14 mouse cellular contexts compared by ENCODE assay signal in the genomic region with DNA sequence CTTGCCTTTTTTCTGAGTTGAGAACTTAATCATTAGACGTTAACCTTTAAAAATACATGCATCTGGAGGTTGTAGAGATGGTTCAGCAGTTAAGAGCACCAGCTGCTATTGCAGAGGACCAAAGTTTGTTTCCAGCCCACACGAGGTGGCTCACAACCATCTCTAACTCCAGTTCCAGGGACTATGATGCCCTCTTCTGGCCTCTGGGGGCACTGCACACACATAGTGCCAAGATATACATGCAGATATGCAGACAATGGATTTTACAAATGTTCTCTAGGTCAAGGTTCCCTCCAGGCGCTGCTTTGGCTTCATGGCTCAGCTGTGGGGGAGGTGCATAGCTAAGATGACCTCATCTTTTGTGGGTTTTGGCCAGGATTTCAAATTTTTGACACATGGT.
DNase-seq lines count a peak whose midpoint lies in the region; ATAC-seq and TF ChIP-seq lines count a peak whose summit lies in the region.
"Had no signal": no experiment of that assay in that cellular context is flagged by ENCODE, and none has a peak within 500 bp of the region (broad histone marks: within the 10 kb centered on the region; RNA-seq: fewer than 3 reads in every experiment).

No protein-coding gene starts in this region.

- TF ChIP-seq CTCF in lung, embryonic 14.5 days (IDR thresholded peaks at IDR 0.05; ENCODE audit: low read depth) = peak; percentile 47
- 0 out of 2 replicates have a peak, but pooled peaks have one; percentile 7 for TF ChIP-seq CTCF in cortical plate, adult 2 months (IDR thresholded peaks at IDR 0.05; ENCODE audit: extremely low read depth, insufficient read depth, low read length)

- H3K27me3 ChIP-seq in hindbrain, embryonic 11.5 days (ENCODE audit: control insufficient read depth, insufficient read depth, low read length) = no peaks in the 10 kb centered on the region
- H3K27me3 ChIP-seq in hindbrain, embryonic 14.5 days (ENCODE audit: control insufficient read depth, insufficient read depth, low read length) = no peaks in the 10 kb centered on the region
- no peaks in the 10 kb centered on the region for H3K27me3 ChIP-seq in lung, embryonic 14.5 days (ENCODE audit: insufficient read depth, low read length)
- H3K27me3 ChIP-seq: embryonic facial prominence, embryonic 15.5 days had no signal

- WGBS in hindbrain, embryonic 11.5 days = 84% methylated on average over 3 of the region's 3 CpGs
- WGBS in hindbrain, embryonic 14.5 days = 85% methylated on average over 3 of the region's 3 CpGs
- WGBS in lung, embryonic 14.5 days = 74% methylated on average over 3 of the region's 3 CpGs

- no peak for ATAC-seq in hindbrain, embryonic 11.5 days (ENCODE audit: low FRiP score)
- no peak for ATAC-seq in hindbrain, embryonic 14.5 days (ENCODE audit: low FRiP score)
- no peak for ATAC-seq in lung, embryonic 14.5 days (ENCODE audit: insufficient read depth)
- no peak for ATAC-seq in megakaryocyte, adult 5-6 weeks (ENCODE audit: poor library complexity, severe bottlenecking)

- no peak for TF ChIP-seq POLR2A in cortical plate, adult 2 months (IDR thresholded peaks at IDR 0.05; ENCODE audit: extremely low read depth, insufficient read depth, low read length)

- H3K4me3 ChIP-seq in hindbrain, embryonic 11.5 days (ENCODE audit: low read depth, low read length) = no peak overlapping the region
- no peak overlapping the region for H3K4me3 ChIP-seq in hindbrain, embryonic 14.5 days (replicated peaks; ENCODE audit: low read length)
- no peak overlapping the region for H3K4me3 ChIP-seq in lung, embryonic 14.5 days (ENCODE audit: low read depth, low read length)
- H3K4me3 ChIP-seq in cortical plate, adult 2 months (ENCODE audit: insufficient read depth, low read length) = no peak overlapping the region
- H3K4me3 ChIP-seq: embryonic facial prominence, embryonic 15.5 days; limb, embryonic 13.5 days; megakaryocyte, embryonic 14.5 days; myocyte had no signal

- DNase-seq in hindbrain, embryonic 11.5 days (ENCODE audit: low spot score) = peak; percentile 20
- DNase-seq in hindbrain, embryonic 14.5 days (ENCODE audit: low spot score) = no peak
- DNase-seq in lung, embryonic 14.5 days = peak; percentile 3
- DNase-seq in lung, postnatal 14 days = no peak
- peak; percentile 52 for DNase-seq in ES-CJ7 (ENCODE audit: low read depth, low spot score)
- DNase-seq: heart, postnatal 10 days; kidney, adult 11 months; layer of hippocampus, postnatal 36 days had no signal

- no peak overlapping the region for H3K9ac ChIP-seq in hindbrain, embryonic 11.5 days (ENCODE audit: low read depth, low read length)
- H3K9ac ChIP-seq in hindbrain, embryonic 14.5 days = no peak overlapping the region
- no peak overlapping the region for H3K9ac ChIP-seq in lung, embryonic 14.5 days
- H3K9ac ChIP-seq: embryonic facial prominence, embryonic 15.5 days; limb, embryonic 13.5 days had no signal

- H3K27ac ChIP-seq in hindbrain, embryonic 11.5 days (ENCODE audit: low read depth, low read length) = no peak overlapping the region
- H3K27ac ChIP-seq in hindbrain, embryonic 14.5 days = no peak overlapping the region
- H3K27ac ChIP-seq in lung, embryonic 14.5 days (ENCODE audit: low read depth) = no peak overlapping the region
- H3K27ac ChIP-seq in cortical plate, adult 2 months (ENCODE audit: insufficient read depth, low read length) = no peak overlapping the region
- H3K27ac ChIP-seq: embryonic facial prominence, embryonic 15.5 days; limb, embryonic 13.5 days had no signal

- H3K9me3 ChIP-seq in hindbrain, embryonic 11.5 days (ENCODE audit: control insufficient read depth, low read length) = no peaks in the 10 kb centered on the region
- no peaks in the 10 kb centered on the region for H3K9me3 ChIP-seq in hindbrain, embryonic 14.5 days (ENCODE audit: control insufficient read depth, low read length)
- H3K9me3 ChIP-seq in lung, embryonic 14.5 days (ENCODE audit: low read depth, low read length) = no peaks in the 10 kb centered on the region
- H3K9me3 ChIP-seq: embryonic facial prominence, embryonic 15.5 days; limb, embryonic 13.5 days had no signal

- H3K4me2 ChIP-seq in hindbrain, embryonic 11.5 days (replicated peaks; ENCODE audit: low read depth, low read length) = no peak overlapping the region
- no peak overlapping the region for H3K4me2 ChIP-seq in hindbrain, embryonic 14.5 days (replicated peaks)
- no peak overlapping the region for H3K4me2 ChIP-seq in lung, embryonic 14.5 days
- H3K4me2 ChIP-seq: embryonic facial prominence, embryonic 15.5 days; limb, embryonic 13.5 days had no signal

- no peaks in the 10 kb centered on the region for H3K4me1 ChIP-seq in hindbrain, embryonic 11.5 days (replicated peaks; ENCODE audit: control insufficient read depth, insufficient read depth, low read length)
- no peaks in the 10 kb centered on the region for H3K4me1 ChIP-seq in hindbrain, embryonic 14.5 days (replicated peaks; ENCODE audit: control insufficient read depth, insufficient read depth, low read length)
- 0 out of 2 replicates have a peak, but pooled peaks cover 2% of the 10 kb centered on the region for H3K4me1 ChIP-seq in lung, embryonic 14.5 days (ENCODE audit: insufficient read depth)
- H3K4me1 ChIP-seq in cortical plate, adult 2 months (ENCODE audit: control insufficient read depth, insufficient read depth, low read length) = no peaks in the 10 kb centered on the region
- H3K4me1 ChIP-seq: embryonic facial prominence, embryonic 15.5 days; limb, embryonic 13.5 days; megakaryocyte, embryonic 14.5 days had no signal

- H3K36me3 ChIP-seq in hindbrain, embryonic 11.5 days (ENCODE audit: control insufficient read depth, insufficient read depth, low read length) = no peaks in the 10 kb centered on the region
- H3K36me3 ChIP-seq in hindbrain, embryonic 14.5 days (replicated peaks; ENCODE audit: control insufficient read depth, insufficient read depth) = no peaks in the 10 kb centered on the region
- no peaks in the 10 kb centered on the region for H3K36me3 ChIP-seq in lung, embryonic 14.5 days (ENCODE audit: insufficient read depth)
- H3K36me3 ChIP-seq: embryonic facial prominence, embryonic 15.5 days; limb, embryonic 13.5 days had no signal

Comparison
In these comparisons a context has a peak if more than half of its experiments do, and no peak if none do; other contexts are left out.
1. DNase-seq: peak in hindbrain, embryonic 11.5 days (single experiment), lung, embryonic 14.5 days (single experiment) and ES-CJ7 (single experiment); none in hindbrain, embryonic 14.5 days (single experiment) and lung, postnatal 14 days (single experiment).